Mouse (Mus musculus) lung, postnatal 4 days (tissue): ENCODE results near the gene Rnf183.
"Not testable (repeated sequence)": the region's sequence is repeated elsewhere in the genome, so short reads cannot be mapped to it uniquely, and the experiment has no call there.

Experiments used
- DNase-seq, 2 experiments: peaks; one replicate each; pipeline ENCODE4 v3.0.0; 2021

Gene Rnf183

DNA sequence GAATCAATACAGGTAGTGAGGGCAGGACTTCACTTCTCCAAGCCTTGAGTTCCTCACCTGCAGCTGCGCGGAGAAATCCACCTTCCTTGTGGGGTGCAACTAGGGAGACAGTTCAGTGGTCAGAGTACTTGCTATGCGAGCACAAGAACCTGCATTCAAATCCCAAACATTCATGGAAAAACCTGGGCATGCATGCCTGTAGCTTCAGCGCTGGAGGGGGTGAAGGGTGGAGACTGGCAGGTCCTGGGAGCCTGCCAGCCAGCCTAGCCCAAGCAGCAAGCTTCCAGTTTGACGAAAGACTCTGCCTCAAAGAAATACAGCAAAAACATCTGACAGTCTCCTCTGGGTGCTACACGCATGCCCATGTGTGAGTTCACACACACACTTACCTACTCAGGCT, at the start of gene Rnf183:
TSS of gene Rnf183 (minus strand) at position 172 of the 400 bp plus-strand sequence.
- DNase-seq, result no peak

DNA sequence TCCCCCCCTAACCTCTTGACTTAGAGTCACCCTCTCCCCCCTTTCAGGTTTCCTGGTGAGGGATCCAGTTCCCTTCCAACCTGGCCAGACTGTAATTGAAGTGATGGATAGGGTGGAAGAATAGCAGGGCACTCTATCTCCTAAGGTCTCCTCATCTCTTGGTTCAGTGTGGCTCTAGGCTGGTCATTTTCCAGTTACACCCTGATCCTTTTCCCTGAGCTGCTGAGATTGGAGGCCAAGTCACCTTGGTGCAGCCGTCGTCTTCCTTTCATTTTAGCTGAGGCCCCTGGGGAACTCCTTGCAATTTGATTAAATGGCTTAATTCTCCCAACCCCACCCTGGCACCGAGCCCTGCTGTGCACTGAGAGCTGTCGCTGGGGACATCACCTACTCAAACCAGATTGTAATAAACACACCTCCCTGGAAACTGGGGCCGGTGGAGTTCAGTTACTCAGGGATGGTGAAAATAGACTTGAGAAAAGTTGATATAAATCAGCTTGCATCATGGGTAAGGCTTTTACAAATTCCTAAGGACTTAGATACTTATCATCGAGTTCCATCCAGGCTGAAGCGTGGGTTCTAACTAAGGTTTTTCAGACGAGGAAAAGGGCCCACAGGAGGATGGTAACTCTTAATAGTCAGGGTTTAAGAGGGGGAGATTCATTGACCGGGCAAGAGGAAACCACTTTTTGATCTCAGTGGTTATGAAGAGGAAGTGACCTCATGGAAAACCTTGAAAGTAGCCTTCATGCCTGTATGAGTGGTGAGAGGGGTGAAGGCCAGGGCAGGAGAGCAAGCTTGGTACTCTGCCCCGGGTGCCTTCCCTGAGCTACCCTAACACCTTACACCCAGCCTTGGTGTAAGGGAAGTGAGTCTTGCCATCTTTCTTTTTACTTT, 45.9 kb upstream of the Rnf183 start:
- no peak for DNase-seq

DNA sequence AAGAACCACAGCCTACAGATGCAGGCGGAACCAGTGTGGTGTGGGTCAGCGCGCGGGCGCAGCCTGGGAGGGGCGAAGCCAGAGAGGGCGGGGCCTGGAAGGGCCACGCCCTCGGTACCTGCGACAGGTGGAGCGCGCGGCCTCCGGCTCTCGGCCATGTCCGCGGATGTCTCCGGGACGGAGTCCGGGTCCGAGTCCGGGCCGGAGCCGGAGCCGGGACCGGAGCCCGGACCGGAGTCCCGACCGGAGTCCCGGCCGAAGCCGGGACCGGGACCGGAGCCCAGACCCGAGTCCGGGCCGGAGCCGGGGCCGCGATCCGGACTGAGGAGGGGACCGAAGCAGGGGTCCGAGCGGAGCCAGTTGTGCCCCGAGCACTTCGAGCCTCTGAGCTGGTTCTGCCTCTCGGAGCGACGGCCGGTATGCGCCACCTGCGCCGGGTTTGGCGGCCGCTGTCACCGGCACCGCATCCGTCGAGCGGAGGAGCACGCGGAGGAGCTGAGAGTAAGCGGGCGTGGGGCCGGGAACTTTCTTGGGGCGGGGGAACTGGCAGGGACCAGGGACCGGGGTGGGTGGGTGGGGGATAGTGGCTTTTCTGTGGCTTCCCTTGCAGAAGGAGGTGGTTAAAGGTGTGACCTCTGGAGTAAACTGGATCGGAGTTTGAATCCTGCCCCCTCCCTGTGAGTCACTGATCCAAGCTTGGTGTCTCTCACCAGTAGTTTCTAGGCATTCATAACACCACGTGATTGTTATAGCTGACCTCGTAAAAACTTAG, 45.1 kb upstream of the Rnf183 start, which contains the start of gene Bspry:
TSS of gene Bspry (plus strand) at position 117 of the 772 bp plus-strand sequence.
- DNase-seq, result peak; percentile 73 to 81

DNA sequence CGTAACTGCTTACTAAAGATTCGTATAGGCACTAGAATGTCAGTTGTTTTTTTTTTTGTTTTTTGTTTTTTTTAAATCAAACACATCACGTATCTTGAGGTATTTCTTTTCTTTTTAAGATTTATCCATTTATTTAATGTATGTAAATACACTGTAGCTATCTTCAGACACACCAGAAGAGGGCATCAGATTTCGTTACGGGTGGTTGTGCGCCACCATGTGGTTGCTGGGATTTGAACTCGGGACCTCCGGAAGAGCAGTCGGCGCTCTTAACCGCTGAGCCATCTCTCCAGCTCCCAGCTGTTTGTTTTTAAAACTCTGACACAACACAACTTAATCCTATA, 44.5 kb upstream of the Rnf183 start:
- not testable (repeated sequence) for DNase-seq

DNA sequence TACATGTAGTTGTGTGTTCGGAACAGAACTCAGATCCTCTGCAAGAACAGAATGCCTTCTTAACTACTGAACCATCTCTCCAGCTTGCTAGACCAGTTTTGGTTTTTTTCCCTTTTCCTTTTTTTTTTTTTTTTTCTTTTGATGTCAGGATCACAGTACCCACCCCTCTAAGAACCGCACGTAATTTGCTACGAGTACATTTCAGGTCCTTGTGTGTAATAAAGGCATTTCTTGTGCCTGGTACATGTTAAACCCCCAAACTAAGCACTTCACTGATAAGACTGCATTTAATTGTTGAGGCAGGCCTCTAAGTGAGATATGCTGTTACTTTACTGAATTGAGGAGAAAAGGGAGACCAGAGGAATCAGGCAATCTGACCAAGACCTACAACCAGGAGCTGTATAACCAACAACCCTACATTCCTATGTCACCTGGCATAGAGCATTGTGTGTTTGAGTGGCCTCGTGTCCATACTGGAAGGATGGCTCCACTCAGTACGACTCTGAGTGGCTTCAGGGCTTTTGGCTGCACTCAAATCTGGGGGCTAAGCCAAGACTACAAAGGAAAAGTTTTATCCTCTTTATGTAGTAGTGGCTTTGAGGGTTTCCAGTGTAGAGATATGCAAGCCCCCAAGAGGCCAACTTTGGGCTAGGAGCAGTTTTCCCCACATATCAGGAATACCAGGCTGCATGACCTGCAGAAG, 42.6 kb upstream of the Rnf183 start:
- peak; percentile 32 to 59 for DNase-seq

DNA sequence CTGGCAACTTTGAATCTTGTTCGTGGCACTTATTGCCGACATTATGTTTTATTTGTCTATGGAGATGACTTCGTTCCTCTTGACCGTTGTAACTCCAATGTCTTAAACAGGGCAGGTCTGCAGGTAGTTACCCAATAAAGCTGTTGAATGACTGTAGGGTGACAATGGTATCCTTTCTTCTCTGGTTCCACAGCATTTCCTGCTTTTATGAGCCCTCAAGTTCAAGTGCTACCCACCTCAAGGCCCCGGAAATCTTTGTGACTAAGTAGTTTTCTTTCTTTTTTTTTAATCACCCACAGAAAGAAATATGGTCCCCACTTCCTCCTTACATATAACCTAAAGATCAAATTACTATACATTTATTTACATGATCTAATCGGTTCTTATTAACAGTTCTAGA, 40.7 kb upstream of the Rnf183 start:
- no peak for DNase-seq

DNA sequence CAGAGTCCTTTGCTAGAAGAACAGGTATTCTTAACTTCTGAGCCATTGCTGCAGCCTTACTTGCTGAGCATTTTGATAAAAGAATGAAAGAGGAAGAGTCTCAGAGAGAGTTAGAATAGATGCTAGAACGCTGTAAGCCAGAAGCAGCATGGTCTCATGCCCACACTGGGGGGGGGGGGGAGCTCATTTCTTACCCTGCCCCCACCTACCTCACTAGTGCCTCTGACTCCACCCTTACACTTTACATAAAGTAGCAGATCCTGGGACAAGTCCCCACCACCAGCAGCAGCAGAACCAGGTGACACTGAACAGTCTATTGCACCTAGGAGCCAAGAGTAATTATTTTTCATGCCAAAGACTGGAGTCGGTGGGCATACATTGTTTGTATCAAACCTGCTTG, 40.1 kb upstream of the Rnf183 start:
- DNase-seq, result no peak

DNA sequence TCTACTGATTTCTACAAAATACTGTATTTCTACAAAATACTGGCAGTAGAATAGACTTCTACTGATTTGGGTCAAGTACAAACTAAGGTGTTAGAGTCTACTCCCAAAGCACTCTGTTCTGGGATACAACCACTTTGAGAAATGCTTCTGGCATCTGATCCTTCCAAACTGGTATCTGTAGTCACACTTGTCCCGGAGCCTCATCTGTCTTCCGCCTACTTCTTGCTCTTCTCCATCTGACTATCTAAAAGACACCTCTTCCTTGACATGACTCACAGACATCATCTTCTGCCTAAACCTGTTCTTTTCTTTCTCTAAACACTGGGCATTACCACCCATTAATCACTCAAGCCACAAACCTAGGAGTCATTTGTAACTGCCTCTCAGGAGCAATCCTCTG, 37.0 kb upstream of the Rnf183 start:
- DNase-seq, result no peak

DNA sequence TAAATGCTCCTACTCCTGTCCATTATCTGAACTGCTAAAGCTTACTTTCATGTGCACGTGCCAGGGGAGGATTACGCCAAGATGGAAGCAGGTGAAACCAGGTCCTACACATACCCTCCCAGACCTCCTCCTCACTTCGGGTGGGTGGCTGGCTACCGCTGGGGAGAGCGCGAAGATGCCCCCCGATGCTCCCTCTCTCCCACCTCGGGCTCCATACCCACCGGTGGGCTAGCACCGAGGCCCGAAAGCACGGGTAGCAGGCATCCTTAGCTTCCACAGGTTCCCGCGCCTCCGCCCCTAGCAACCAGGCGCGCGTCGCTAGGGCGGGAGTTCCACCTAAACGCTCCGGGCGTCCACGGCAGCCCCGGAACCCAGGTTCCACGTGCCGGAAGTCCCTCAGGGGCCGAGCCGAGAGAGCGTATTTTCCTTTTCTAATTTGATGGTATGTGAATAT, 35.6 kb upstream of the Rnf183 start, which contains the start of gene Wdr31:
TSS of gene Wdr31 (minus strand) at position 299 of the 454 bp plus-strand sequence.
- peak; percentile 87 to 88 for DNase-seq

DNA sequence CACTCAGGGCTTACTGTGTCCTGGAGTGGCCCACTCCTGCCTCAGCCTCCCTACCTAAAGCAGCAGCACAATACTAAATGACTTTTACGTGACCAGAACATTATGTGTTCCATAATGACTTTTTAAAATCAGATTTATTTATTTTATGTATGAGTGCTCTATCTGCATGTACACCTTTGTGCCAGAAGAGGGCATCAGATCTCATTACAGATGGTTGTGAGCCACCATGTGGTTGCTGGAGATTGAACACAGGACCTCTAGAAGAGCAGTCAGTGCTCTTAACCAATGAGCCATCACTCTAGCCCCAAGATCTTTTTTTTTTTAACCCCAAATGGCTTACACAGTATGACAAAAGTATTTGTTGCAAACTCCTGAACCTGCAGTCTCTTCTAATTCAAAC, 33.1 kb upstream of the Rnf183 start:
- DNase-seq, result no peak

DNA sequence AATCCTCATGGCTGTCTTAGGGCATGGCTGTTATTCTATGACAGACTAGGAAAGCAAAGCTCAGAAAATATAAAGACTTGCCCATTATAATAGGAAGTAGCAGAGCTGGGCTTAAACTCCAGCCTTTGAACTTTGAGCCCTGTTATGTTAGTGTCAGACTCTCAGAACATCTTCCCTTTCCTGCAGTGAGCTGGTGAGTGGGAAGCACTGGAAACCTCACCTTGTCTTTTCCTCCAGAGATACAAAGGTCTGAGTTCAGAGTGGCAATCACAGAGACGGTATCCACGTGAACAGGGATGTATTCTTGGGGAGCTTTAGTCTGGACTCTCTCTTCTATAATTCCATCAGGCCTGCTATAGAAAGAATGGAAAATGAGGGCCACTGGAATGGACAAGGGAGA, 28.1 kb upstream of the Rnf183 start:
- DNase-seq, result no peak

DNA sequence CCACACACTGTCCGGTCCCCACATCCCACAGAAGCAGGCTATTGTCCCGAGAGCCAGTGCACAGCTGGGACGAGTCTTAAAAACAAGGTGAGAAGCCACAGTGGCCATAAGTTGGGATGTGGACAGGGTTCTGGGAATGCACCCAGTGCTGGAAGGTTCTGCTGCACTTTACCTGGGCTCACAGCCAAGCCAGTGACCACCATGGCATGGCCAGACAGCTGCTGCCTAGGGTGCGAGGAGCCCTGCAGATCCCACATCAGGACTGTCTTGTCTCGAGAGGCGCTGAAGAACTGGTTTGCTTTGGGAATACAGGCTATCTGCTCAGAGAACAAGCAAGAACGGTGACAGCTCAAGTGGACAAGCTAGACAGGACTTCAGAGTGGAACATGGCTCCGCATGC, 25.3 kb upstream of the Rnf183 start:
- no peak for DNase-seq

DNA sequence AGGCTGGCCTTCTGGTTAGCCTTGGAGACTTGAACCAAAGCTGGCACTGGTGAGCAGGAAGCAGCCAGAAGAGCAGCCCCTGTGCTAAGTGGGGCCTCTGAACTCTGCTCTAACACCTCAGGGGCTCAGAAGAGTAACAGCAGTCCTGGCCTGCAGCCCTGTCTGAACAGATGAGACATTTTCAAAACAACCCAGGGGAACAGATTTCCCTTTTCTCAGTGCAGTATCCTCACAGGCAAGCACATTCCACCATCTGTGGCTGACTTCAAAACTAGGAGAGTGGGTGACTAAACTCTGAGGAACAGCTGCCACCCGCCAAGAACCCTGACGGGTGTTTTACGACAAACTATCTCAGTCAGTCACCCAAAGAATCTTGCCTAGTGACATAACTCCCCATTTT, 24.0 kb upstream of the Rnf183 start:
- peak in 1 of 2 experiments; percentile 49 for DNase-seq

DNA sequence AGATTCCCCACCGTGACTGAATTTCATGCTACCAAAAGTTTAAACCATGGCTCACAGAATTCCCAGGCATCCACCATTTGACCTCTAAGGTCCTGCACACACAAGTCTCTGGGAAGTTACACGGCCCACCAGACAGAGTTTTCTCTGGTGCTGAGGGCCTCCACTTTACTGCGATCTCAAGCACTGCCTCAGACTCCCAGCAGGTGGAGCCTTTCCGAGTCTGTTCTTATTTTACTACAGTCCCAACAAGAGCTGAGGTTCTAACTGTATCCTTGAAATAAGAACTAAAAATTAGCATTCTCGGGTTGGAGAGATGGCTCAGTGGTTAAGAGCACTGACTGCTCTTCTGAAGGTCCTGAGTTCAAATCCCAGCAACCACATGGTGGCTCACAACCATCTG, 19.9 kb upstream of the Rnf183 start:
- DNase-seq, result peak; percentile 39 to 66

DNA sequence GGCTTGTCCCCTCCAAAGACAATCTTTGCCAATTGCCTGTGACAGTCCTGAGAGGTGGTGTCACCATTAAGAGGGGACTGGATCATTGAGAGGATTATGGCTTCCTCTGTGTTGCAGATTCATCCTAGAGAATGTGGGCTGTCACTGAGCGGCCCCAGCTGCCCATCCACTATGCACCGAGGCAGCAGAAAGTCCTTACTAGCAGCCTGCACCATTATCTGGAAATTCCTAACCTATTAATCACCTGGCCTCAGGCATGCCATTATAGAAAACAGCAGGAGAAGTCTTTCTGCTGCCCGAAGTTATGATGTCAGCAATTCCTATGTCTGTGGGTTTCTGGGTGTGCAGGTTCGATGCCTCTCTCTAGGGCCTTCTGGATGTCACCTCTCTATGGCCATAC, 5.9 kb upstream of the Rnf183 start:
- no peak for DNase-seq

DNA sequence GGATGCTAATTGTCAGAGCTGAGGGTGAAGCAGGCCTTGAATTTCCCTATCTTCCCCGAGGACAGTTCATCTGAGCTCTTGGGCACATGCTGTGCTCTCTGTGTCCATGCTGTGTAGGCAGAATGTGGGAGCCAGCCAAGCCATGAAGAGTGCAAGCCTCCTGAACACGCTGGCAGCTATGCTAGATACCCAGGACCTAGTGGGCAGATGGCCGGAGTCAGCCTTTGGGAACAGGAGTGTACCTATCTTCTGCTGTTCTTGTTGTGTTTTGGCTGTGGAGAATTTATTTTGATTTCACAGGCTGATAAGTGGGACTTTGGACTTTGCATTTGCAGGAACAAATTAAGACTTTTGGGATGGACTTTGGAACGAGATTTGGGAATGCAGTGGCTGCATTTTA, 5.5 kb upstream of the Rnf183 start:
- no peak for DNase-seq

DNA sequence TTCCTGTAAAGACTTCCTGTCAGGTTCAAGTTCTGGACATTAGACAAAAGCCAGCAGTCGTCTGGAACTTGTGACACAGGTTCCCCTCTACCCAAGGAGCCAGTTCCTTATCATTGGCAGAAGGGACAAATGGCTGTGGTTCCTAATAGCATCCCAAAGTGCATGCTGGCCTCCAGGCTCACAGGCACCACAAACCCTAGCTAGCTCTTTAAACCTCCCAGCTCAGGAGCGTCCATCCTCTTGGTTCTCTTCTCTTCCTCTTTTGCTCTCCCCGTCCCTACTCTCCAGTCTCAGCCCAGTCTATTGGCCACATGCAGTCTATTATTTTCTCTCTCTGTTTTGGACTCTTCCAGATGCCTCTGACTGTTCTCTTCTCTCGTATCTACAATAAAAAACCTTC, 4.7 kb upstream of the Rnf183 start:
- DNase-seq, result no peak

DNA sequence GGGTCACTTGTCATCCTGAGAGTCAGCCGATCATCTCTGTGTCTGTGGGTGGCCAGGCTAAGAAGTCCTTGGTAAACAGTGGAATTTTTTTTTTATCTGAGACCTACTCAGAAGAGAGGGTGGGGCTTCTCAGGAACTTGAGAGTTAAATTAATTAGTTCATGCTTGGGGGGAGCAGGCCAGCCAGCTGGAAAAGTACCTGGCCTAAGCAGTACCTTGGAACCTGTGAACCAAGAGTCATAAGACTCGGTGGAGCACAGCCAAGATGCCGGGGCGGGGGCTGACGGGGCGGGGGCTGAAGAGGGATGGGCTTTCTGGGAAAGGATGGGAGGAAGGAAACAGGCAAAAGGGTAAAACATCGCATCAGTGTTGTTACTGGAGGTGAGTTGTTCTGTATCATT, 2.8 kb upstream of the Rnf183 start:
- no peak for DNase-seq

DNA sequence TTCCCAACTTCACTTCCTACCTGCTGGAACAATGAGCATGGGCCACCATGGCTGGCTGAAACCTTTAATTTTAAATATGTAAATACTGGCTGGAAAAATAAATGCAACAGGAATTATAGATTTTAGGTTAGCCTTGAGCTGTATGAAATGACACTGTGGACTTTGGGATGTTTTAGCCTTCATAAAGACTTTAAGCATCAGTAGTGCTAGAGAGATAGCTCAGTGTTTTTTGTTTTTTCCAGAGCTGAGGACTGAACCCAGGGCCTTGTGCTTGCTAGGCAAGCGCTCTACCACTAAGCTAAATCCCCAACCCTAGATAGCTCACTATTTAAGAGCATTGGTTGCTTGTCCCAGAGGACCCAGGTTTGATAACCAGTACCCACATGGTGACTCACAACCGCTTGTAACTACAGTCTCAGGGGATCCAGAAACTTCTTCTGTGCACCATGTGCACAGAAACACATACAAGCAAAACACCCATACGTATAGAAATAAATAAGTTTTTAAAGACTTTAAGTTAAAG, 2.3 kb upstream of the Rnf183 start:
- DNase-seq, result no peak

DNA sequence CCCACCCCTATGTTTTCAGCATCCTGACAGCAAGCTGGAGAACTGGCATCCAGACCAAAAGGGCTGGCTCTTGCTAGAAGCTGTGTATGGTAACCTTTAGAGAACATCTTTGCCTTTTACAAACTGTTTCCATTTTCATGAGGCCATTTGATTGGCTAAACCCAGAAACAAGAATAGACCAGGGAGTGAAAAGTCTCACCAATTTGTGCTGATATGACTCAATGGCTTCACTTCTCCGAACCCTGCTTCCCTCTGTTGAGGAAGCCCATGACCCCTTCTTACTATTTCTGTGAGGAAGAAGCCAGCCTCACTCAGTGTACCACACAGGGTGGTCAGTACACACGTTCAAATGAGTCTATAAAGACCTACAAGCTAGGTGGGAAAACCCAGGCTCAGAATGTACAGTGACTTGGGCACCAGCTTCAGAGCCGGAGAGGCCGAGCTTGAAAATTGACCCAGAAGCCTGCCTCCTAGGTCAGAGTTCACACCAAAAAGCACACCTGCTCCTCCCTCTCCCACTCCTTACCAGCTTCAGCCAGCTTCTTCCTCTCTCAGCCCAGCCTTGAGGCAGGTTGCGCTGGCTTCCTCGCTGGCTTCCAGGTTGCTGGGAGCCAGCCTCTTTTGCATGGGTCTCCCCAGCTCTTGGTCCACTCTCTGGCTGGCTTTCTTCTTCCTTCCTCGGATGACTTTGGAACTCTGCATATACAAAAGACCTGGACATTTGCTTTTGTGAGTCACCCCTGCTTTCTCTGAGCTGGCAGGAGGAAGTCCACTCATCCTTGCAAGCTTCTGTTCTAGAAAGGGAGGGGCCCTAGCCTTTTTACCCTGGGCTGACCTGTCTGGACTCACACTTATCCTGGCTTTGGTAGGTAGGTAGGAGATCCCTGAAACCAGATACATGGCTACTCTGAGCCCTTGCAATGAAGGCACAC, 847 bp downstream of the Rnf183 start:
- DNase-seq, result no peak

DNA sequence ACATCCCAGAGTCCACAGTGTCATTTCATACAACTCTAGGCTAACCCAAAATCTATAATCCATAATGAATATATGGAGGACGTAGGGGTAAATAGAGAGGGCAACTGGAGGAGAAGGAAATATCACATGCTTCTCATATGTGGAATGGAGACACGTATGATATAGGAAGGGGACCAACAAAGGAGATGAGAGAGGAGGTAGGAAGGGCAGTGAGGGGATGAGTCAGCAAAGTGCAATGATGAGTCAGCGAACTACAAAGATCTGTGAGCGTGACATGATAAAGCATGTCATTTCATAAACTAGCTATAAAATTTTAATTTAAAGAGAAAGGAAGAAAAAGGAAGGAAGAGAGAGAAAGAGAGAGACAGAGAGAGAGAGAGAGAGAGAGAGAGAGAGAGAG, 3.5 kb downstream of the Rnf183 start:
- DNase-seq, result no peak

DNA sequence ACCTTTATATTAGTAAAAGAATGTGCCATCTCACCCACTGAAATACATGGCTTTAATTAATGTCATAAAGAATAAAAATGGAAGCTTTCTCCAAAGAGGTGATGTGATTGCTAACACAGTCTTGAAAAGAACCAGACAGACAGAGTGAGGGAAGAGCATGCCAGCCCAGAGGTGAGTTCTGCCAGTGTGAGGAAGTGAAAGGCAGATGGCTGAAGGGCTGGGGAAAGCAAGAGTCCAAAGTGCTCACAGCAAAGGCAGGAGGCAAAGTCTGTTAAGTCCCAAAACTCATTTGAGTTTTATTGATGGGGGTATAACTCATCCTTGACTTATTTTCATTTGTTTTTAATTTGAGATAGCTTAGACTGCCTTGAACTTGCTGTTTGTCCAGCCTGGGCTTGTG, 4.4 kb downstream of the Rnf183 start:
- no peak for DNase-seq
